Mouse (Mus musculus) midbrain, embryonic 14.5 days (tissue): ENCODE measurements around the gene Ttc14. TPM values are rescaled to one million over a fixed set of nuclear protein-coding genes. Genes with fewer than 3 reads are reported as not detected.
A peak's percentile ranks its signal among the peaks of the same experiment; 100 is the strongest.

Experiments
- ATAC-seq: fragments of 200-750 bp; cut with Nextera tagmentation; 2 replicates; pipeline ENCODE4 v1.8.0; 2017; ENCODE audit warnings: moderate number of reproducible peaks, moderate library complexity; ENCODE audit not compliant: low FRiP score, low TSS enrichment
- DNase-seq: peaks from one replicate; pipeline ENCODE4 v3.0.0-alpha.2; 2015
- H3K27ac ChIP-seq: fragments of 300-500 bp; sonication (generic); replicated peaks from 2 replicates; pipeline ENCODE4 v1.5.1; 2014; ENCODE audit warnings: mild to moderate bottlenecking, low read depth, low read length, moderate library complexity
- H3K27me3 ChIP-seq: fragments of 300-500 bp; sonication (generic); 2 replicates; pipeline ENCODE4 v1.6.1; 2014; ENCODE audit warnings: low read length, control low read depth, mixed read lengths; ENCODE audit not compliant: control insufficient read depth, insufficient read depth
- H3K36me3 ChIP-seq: fragments of 300-500 bp; sonication (generic); 2 replicates; pipeline ENCODE4 v1.6.1; 2014; ENCODE audit warnings: low read length, control low read depth; ENCODE audit not compliant: control insufficient read depth, insufficient read depth
- H3K4me1 ChIP-seq: fragments of 300-500 bp; sonication (generic); 2 replicates; pipeline ENCODE4 v1.6.1; 2014; ENCODE audit warnings: mild to moderate bottlenecking, antibody characterized with exemption, low read length, control low read depth; ENCODE audit not compliant: control insufficient read depth, insufficient read depth
- H3K4me2 ChIP-seq: fragments of 300-500 bp; sonication (generic); 2 replicates; pipeline ENCODE4 v1.6.1; 2014; ENCODE audit warnings: mild to moderate bottlenecking, low read length, moderate library complexity
- H3K4me3 ChIP-seq: fragments of 300-500 bp; sonication (generic); replicated peaks from 2 replicates; pipeline ENCODE4 v1.5.1; 2014; ENCODE audit warnings: low read depth, low read length
- H3K9ac ChIP-seq: fragments of 300-500 bp; sonication (generic); replicated peaks from 2 replicates; pipeline ENCODE4 v1.6.1; 2014; ENCODE audit warnings: mild to moderate bottlenecking, low read length, moderate library complexity
- H3K9me3 ChIP-seq: fragments of 300-500 bp; sonication (generic); 2 replicates; pipeline ENCODE4 v1.6.1; 2016; ENCODE audit warnings: low read length, control low read depth, mixed read lengths; ENCODE audit not compliant: control insufficient read depth
- WGBS: fragments of 180-500 bp; shearing (Covaris S2); extraction: QIAGEN DNeasy Blood & Tissue Kit; methylation state at CpG from one replicate; pipeline ENCODE4 v1.1.7; 2014; 5-methylcytosine and 5-hydroxymethylcytosine counted together
- polyA plus RNA-seq: library from polyadenylated mRNA; unstranded; fragments of >200 nt; fragmentation: Nextera tagmentation; extraction: Ambion mirVana; gene quantifications from 2 replicates; pipeline ENCODE4 v1.2.1, GENCODE M21; 2014

Ttc14 gene
- 79.9 and 88.3 TPM in 2 replicates for polyA plus RNA-seq

- WGBS, result under 1% methylated on average over 90 of the region's 90 CpGs
- ATAC-seq (peak; percentile 99), DNase-seq (peak; percentile 99)
- H3K9ac ChIP-seq, result peak within 1 kb of the TSS; percentile 93
- peak within 1 kb of the TSS; percentile 66 for H3K4me2 ChIP-seq
- H3K27me3 ChIP-seq, result no peaks in the 10 kb centered on the region
- H3K36me3 ChIP-seq, result peaks cover 6% of the 10 kb centered on the region
- H3K4me1 ChIP-seq, result peaks cover 7% of the 10 kb centered on the region
- H3K4me3 ChIP-seq, result peak within 1 kb of the TSS; percentile 99
- H3K27ac ChIP-seq, result peak within 1 kb of the TSS; percentile 96
- H3K9me3 ChIP-seq, result no peaks in the 10 kb centered on the region
Observed at GRCm38 (mm10) chr3:33799617-33800512, at the start of gene Ttc14. TSS of gene Ttc14 (plus strand) at chr3:33799832.

- H3K9ac ChIP-seq, result no peak overlapping the region
- no peak; the same call in 1 of the 2 replicates for ATAC-seq
- H3K4me2 ChIP-seq, result no peak overlapping the region
- no peaks in the 10 kb centered on the region for H3K4me1 ChIP-seq
- no peak overlapping the region for H3K4me3 ChIP-seq
- no peaks in the 10 kb centered on the region for H3K9me3 ChIP-seq
- peak; percentile 79 for DNase-seq
- no peaks in the 10 kb centered on the region for H3K36me3 ChIP-seq
- no peaks in the 10 kb centered on the region for H3K27me3 ChIP-seq
- no peak overlapping the region for H3K27ac ChIP-seq
Observed at GRCm38 (mm10) chr3:33790975-33791374, 8.7 kb upstream of the Ttc14 start.

- peak overlapping the region; percentile 99 for H3K4me3 ChIP-seq
- H3K9me3 ChIP-seq, result no peaks in the 10 kb centered on the region
- ATAC-seq, result no peak; the same call in 1 of the 2 replicates
- H3K27ac ChIP-seq, result peak overlapping the region; percentile 96
- H3K36me3 ChIP-seq, result peaks cover 10% of the 10 kb centered on the region
- H3K27me3 ChIP-seq, result no peaks in the 10 kb centered on the region
- peak overlapping the region; percentile 66 for H3K4me2 ChIP-seq
- WGBS, result 0% methylated on average over 16 of the region's 16 CpGs
- peak overlapping the region; percentile 93 for H3K9ac ChIP-seq
- H3K4me1 ChIP-seq, result peaks cover 7% of the 10 kb centered on the region
- DNase-seq, result no peak
Observed at GRCm38 (mm10) chr3:33800513-33800820, 835 bp downstream of the Ttc14 start.

GRCm38 (mm10) chr3:33807151-33807550 lies 7.5 kb downstream of the Ttc14 start:
- no peak for ATAC-seq
- no peak for DNase-seq
- H3K4me2 ChIP-seq, result no peak overlapping the region
- H3K4me3 ChIP-seq, result no peak overlapping the region
- H3K4me1 ChIP-seq, result no peaks in the 10 kb centered on the region
- no peak overlapping the region for H3K27ac ChIP-seq
- no peaks in the 10 kb centered on the region for H3K9me3 ChIP-seq
- no peak overlapping the region for H3K9ac ChIP-seq
- H3K27me3 ChIP-seq, result no peaks in the 10 kb centered on the region
- peaks cover 54% of the 10 kb centered on the region for H3K36me3 ChIP-seq
- 78% methylated on average over 1 of the region's 1 CpGs for WGBS

GRCm38 (mm10) chr3:33824135-33824946 lies 24.7 kb downstream of the Ttc14 start:
- H3K9ac ChIP-seq, result no peak overlapping the region
- no peak overlapping the region for H3K4me2 ChIP-seq
- ATAC-seq (peak; percentile 64; the same call in 1 of the 2 replicates), DNase-seq (peak; percentile 81)
- no peaks in the 10 kb centered on the region for H3K4me1 ChIP-seq
- no peaks in the 10 kb centered on the region for H3K9me3 ChIP-seq
- H3K27me3 ChIP-seq, result no peaks in the 10 kb centered on the region
- H3K27ac ChIP-seq, result no peak overlapping the region
- no peak overlapping the region for H3K4me3 ChIP-seq
- no peaks in the 10 kb centered on the region for H3K36me3 ChIP-seq
- WGBS, result 53% methylated on average over 9 of the region's 9 CpGs

- Histone ChIP-seq H3K36me3 (peaks cover 4% of the 10 kb centered on the region; the same call in 1 of the 2 replicates), H3K4me3 (no peak overlapping the region), H3K4me1 (no peaks in the 10 kb centered on the region), H3K27ac (no peak overlapping the region), H3K9ac (no peak overlapping the region), H3K27me3 (no peaks in the 10 kb centered on the region), H3K4me2 (no peak overlapping the region), H3K9me3 (no peaks in the 10 kb centered on the region)
- DNase-seq (no peak), ATAC-seq (no peak)
- WGBS, result 89% methylated on average over 10 of the region's 10 CpGs
Observed at GRCm38 (mm10) chr3:33832351-33832750, 32.7 kb downstream of the Ttc14 start.

GRCm38 (mm10) chr3:33836576-33836975 lies 36.9 kb downstream of the Ttc14 start:
- Histone ChIP-seq H3K36me3 (peaks cover 4% of the 10 kb centered on the region; the same call in 1 of the 2 replicates), H3K4me3 (no peak overlapping the region), H3K9me3 (no peaks in the 10 kb centered on the region), H3K4me2 (no peak overlapping the region), H3K9ac (no peak overlapping the region), H3K4me1 (no peaks in the 10 kb centered on the region), H3K27ac (no peak overlapping the region), H3K27me3 (no peaks in the 10 kb centered on the region)
- ATAC-seq (no peak), DNase-seq (no peak)
- 93% methylated on average over 13 of the region's 13 CpGs for WGBS

- Histone ChIP-seq H3K27me3 (no peaks in the 10 kb centered on the region), H3K4me3 (no peak overlapping the region), H3K4me1 (peaks cover 4% of the 10 kb centered on the region; the same call in 1 of the 2 replicates), H3K27ac (no peak overlapping the region), H3K9me3 (no peaks in the 10 kb centered on the region), H3K4me2 (no peak overlapping the region), H3K9ac (no peak overlapping the region), H3K36me3 (no peaks in the 10 kb centered on the region)
- WGBS, result 76% methylated on average over 10 of the region's 10 CpGs
- DNase-seq, result no peak
- ATAC-seq, result no peak
Observed at GRCm38 (mm10) chr3:33838877-33839276, 39.2 kb downstream of the Ttc14 start.
